Mouse (Mus musculus) embryonic facial prominence, embryonic 14.5 days (tissue): ENCODE measurements around the gene Sstr4. TPM values are rescaled to one million over a fixed set of nuclear protein-coding genes. Genes with fewer than 3 reads are reported as not detected.

Experiments
- ATAC-seq: fragments of 200-750 bp; cut with Nextera tagmentation; 2 replicates; pipeline ENCODE4 v1.8.0; 2017; ENCODE audit warnings: low read depth, moderate number of reproducible peaks, moderate TSS enrichment
- DNase-seq: peaks from one replicate; pipeline ENCODE4 v3.0.0-alpha.2; 2015; ENCODE audit warnings: low spot score
- H3K27ac ChIP-seq: fragments of 300-500 bp; sonication (generic); replicated peaks from 2 replicates; pipeline ENCODE4 v1.5.1; 2014; ENCODE audit warnings: low read depth, mild to moderate bottlenecking, low read length, moderate library complexity
- H3K27me3 ChIP-seq: fragments of 300-500 bp; sonication (generic); replicated peaks from 2 replicates; pipeline ENCODE4 v1.6.1; 2014; ENCODE audit warnings: low read length; ENCODE audit not compliant: control insufficient read depth, insufficient read depth
- H3K36me3 ChIP-seq: fragments of 300-500 bp; sonication (generic); 2 replicates; pipeline ENCODE4 v1.6.1; 2014; ENCODE audit warnings: low read length, mixed read lengths; ENCODE audit not compliant: control insufficient read depth, insufficient read depth
- H3K4me1 ChIP-seq: fragments of 300-500 bp; sonication (generic); 2 replicates; pipeline ENCODE4 v1.6.1; 2014; ENCODE audit warnings: antibody characterized with exemption, low read length; ENCODE audit not compliant: control insufficient read depth, insufficient read depth
- H3K4me2 ChIP-seq: fragments of 300-500 bp; sonication (generic); 2 replicates; pipeline ENCODE4 v1.6.1; 2014; ENCODE audit warnings: low read depth, mild to moderate bottlenecking, low read length, moderate library complexity, mixed read lengths
- H3K4me3 ChIP-seq: fragments of 300-500 bp; sonication (generic); 2 replicates; pipeline ENCODE4 v1.5.1; 2014; ENCODE audit warnings: low read depth, mild to moderate bottlenecking, low read length
- H3K9ac ChIP-seq: fragments of 300-500 bp; sonication (generic); 2 replicates; pipeline ENCODE4 v1.6.1; 2014; ENCODE audit warnings: low read depth, mild to moderate bottlenecking, low read length, moderate library complexity, mixed read lengths
- H3K9me3 ChIP-seq: fragments of 300-500 bp; sonication (generic); 2 replicates; pipeline ENCODE4 v1.6.1; 2016; ENCODE audit warnings: low read length; ENCODE audit not compliant: control insufficient read depth
- WGBS: fragments of 180-500 bp; shearing (Covaris S2); extraction: QIAGEN DNeasy Blood & Tissue Kit; methylation state at CpG from one replicate; pipeline ENCODE4 v1.1.7; 2014; 5-methylcytosine and 5-hydroxymethylcytosine counted together
- polyA plus RNA-seq: library from polyadenylated mRNA; unstranded; fragments of >200 nt; fragmentation: Nextera tagmentation; extraction: Ambion mirVana; gene quantifications from 2 replicates; pipeline ENCODE4 v1.2.1, GENCODE M21; 2014

Gene Sstr4
- polyA plus RNA-seq: 4.1 and 4.9 TPM in 2 replicates

- peaks cover 25% of the 10 kb centered on the region for H3K27me3 ChIP-seq
These were observed at the start of gene Sstr4 for GRCm38 (mm10) chr2:148395131-148396051. Gene Sstr4 (plus strand): TSS chr2:148395344.

GRCm38 (mm10) chr2:148345373-148345772 lies 49.8 kb upstream of the Sstr4 start:
- H3K36me3 ChIP-seq: no peaks in the 10 kb centered on the region
- H3K9me3 ChIP-seq: no peaks in the 10 kb centered on the region
- ATAC-seq (no peak), DNase-seq (no peak)
- no peak overlapping the region for H3K4me2 ChIP-seq
- H3K4me3 ChIP-seq: no peak overlapping the region
- H3K27ac ChIP-seq: no peak overlapping the region
- H3K9ac ChIP-seq: no peak overlapping the region
- H3K27me3 ChIP-seq: no peaks in the 10 kb centered on the region
- H3K4me1 ChIP-seq: no peaks in the 10 kb centered on the region

More at GRCm38 (mm10) chr2:148395131-148396051, at the start of gene Sstr4:
- Histone ChIP-seq H3K9ac (peak within 1 kb of the TSS; percentile 60), H3K27ac (no peak within 1 kb of the TSS), H3K4me3 (peak within 1 kb of the TSS; percentile 54), H3K4me2 (peak within 1 kb of the TSS; percentile 90), H3K9me3 (no peaks in the 10 kb centered on the region), H3K4me1 (peaks cover 17% of the 10 kb centered on the region; the same call in 1 of the 2 replicates), H3K36me3 (no peaks in the 10 kb centered on the region)
- WGBS: 7% methylated on average over 53 of the region's 83 CpGs
- ATAC-seq: peak; percentile 71
- DNase-seq: peak; percentile 46

GRCm38 (mm10) chr2:148346976-148347375 lies 48.2 kb upstream of the Sstr4 start:
- Histone ChIP-seq H3K4me2 (no peak overlapping the region), H3K27me3 (no peaks in the 10 kb centered on the region), H3K4me1 (no peaks in the 10 kb centered on the region), H3K9me3 (no peaks in the 10 kb centered on the region), H3K9ac (no peak overlapping the region), H3K27ac (no peak overlapping the region), H3K4me3 (no peak overlapping the region), H3K36me3 (no peaks in the 10 kb centered on the region)
- no peak for ATAC-seq
- 94% methylated on average over 1 of the region's 1 CpGs for WGBS
- DNase-seq: no peak

GRCm38 (mm10) chr2:148349509-148350307 lies 45.4 kb upstream of the Sstr4 start:
- H3K4me2 ChIP-seq: no peak overlapping the region
- 62% methylated on average over 4 of the region's 4 CpGs for WGBS
- no peak overlapping the region for H3K4me3 ChIP-seq
- H3K36me3 ChIP-seq: no peaks in the 10 kb centered on the region
- H3K27me3 ChIP-seq: no peaks in the 10 kb centered on the region
- no peak overlapping the region for H3K9ac ChIP-seq
- no peak for ATAC-seq
- no peak overlapping the region for H3K27ac ChIP-seq
- no peaks in the 10 kb centered on the region for H3K9me3 ChIP-seq
- no peaks in the 10 kb centered on the region for H3K4me1 ChIP-seq
- DNase-seq: no peak

- Histone ChIP-seq H3K27me3 (no peaks in the 10 kb centered on the region), H3K4me2 (no peak overlapping the region), H3K27ac (no peak overlapping the region), H3K9me3 (no peaks in the 10 kb centered on the region), H3K4me1 (no peaks in the 10 kb centered on the region), H3K9ac (no peak overlapping the region), H3K36me3 (no peaks in the 10 kb centered on the region), H3K4me3 (no peak overlapping the region)
- ATAC-seq: no peak
- 66% methylated on average over 2 of the region's 2 CpGs for WGBS
- no peak for DNase-seq
These were observed 44.7 kb upstream of the Sstr4 start for GRCm38 (mm10) chr2:148350460-148350859.

- H3K4me1 ChIP-seq: no peaks in the 10 kb centered on the region
- H3K36me3 ChIP-seq: no peaks in the 10 kb centered on the region
- H3K9me3 ChIP-seq: no peaks in the 10 kb centered on the region
- ATAC-seq (no peak), DNase-seq (no peak)
- WGBS: 53% methylated on average over 1 of the region's 1 CpGs
- no peaks in the 10 kb centered on the region for H3K27me3 ChIP-seq
- H3K27ac ChIP-seq: no peak overlapping the region
- no peak overlapping the region for H3K9ac ChIP-seq
- no peak overlapping the region for H3K4me2 ChIP-seq
- no peak overlapping the region for H3K4me3 ChIP-seq
These were observed 42.5 kb upstream of the Sstr4 start for GRCm38 (mm10) chr2:148352655-148353054.

- Histone ChIP-seq H3K4me1 (no peaks in the 10 kb centered on the region), H3K27ac (no peak overlapping the region), H3K4me2 (no peak overlapping the region), H3K9me3 (no peaks in the 10 kb centered on the region), H3K4me3 (no peak overlapping the region), H3K9ac (no peak overlapping the region), H3K36me3 (no peaks in the 10 kb centered on the region), H3K27me3 (no peaks in the 10 kb centered on the region)
- WGBS: 80% methylated on average over 1 of the region's 1 CpGs
- DNase-seq: no peak
- ATAC-seq: no peak
These were observed 38.0 kb upstream of the Sstr4 start for GRCm38 (mm10) chr2:148357145-148357544.

DNA sequence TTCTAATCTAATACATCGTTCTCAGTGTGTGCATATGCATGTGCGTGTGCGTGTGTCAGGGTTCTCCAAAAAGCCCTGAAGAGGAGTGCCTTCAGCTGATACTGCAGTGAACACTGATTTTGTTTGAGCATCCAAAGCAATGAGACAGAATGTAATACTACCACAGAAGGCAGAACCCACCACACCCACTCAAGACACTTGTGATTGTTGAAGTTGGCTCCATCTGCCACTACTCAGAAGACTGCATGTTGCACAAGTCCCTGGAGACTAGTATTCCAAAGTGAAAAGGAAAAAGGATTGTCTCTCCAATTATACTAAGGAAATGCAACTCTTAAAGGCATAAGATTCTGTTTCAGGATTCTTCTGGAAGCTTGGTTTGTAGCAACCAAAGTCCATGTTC lies 30.6 kb upstream of the Sstr4 start:
- no peaks in the 10 kb centered on the region for H3K4me1 ChIP-seq
- no peaks in the 10 kb centered on the region for H3K36me3 ChIP-seq
- no peak overlapping the region for H3K4me3 ChIP-seq
- DNase-seq (no peak), ATAC-seq (no peak)
- H3K9ac ChIP-seq: no peak overlapping the region
- no peaks in the 10 kb centered on the region for H3K27me3 ChIP-seq
- H3K4me2 ChIP-seq: no peak overlapping the region
- no peaks in the 10 kb centered on the region for H3K9me3 ChIP-seq
- H3K27ac ChIP-seq: no peak overlapping the region
- 89% methylated on average over 3 of the region's 3 CpGs for WGBS
